Mouse (Mus musculus) forebrain, postnatal 0 days (tissue): ENCODE data around the gene Atp8b2. TPM values are rescaled to one million over a fixed set of nuclear protein-coding genes. Genes with fewer than 3 reads are reported as not detected.

ENCODE experiments used
- ATAC-seq: fragments of 200-750 bp; cut with Nextera tagmentation; 2 replicates; pipeline ENCODE4 v1.8.0; 2017; ENCODE audit warnings: mild to moderate bottlenecking, moderate library complexity
- DNase-seq: peaks from one replicate; pipeline ENCODE4 v3.0.0-alpha.2; 2015
- H3K27ac ChIP-seq: fragments of 300-500 bp; sonication (generic); 2 replicates; pipeline ENCODE4 v1.5.1; 2014; ENCODE audit warnings: low read depth, mild to moderate bottlenecking, antibody characterized with exemption, low read length, moderate library complexity, mixed read lengths
- H3K27me3 ChIP-seq: fragments of 300-500 bp; sonication (generic); 2 replicates; pipeline ENCODE4 v1.6.1; 2014; ENCODE audit warnings: mild to moderate bottlenecking, low read length, mixed read lengths; ENCODE audit not compliant: insufficient read depth
- H3K36me3 ChIP-seq: fragments of 300-500 bp; sonication (generic); 2 replicates; pipeline ENCODE4 v1.6.1; 2014; ENCODE audit warnings: mild to moderate bottlenecking, moderate library complexity; ENCODE audit not compliant: insufficient read depth
- H3K4me1 ChIP-seq: fragments of 300-500 bp; sonication (generic); 2 replicates; pipeline ENCODE4 v1.6.1; 2014; ENCODE audit warnings: antibody characterized with exemption; ENCODE audit not compliant: insufficient read depth
- H3K4me2 ChIP-seq: fragments of 300-500 bp; sonication (generic); 2 replicates; pipeline ENCODE4 v1.6.1; 2014; ENCODE audit warnings: low read depth, mild to moderate bottlenecking, moderate library complexity
- H3K4me3 ChIP-seq: fragments of 300-500 bp; sonication (generic); 2 replicates; pipeline ENCODE4 v1.5.1; 2014; ENCODE audit warnings: low read depth, low read length, mixed read lengths
- H3K9ac ChIP-seq: fragments of 300-500 bp; sonication (generic); 2 replicates; pipeline ENCODE4 v1.6.1; 2014; ENCODE audit warnings: mild to moderate bottlenecking
- H3K9me3 ChIP-seq: fragments of 300-500 bp; sonication (generic); 2 replicates; pipeline ENCODE4 v1.6.1; 2016; ENCODE audit warnings: low read length
- CTCF ChIP-seq: sonication (generic); IDR thresholded peaks from 2 replicates; pipeline ENCODE4 v1.5.1; 2016; ENCODE audit warnings: antibody characterized with exemption, control low read depth, low read depth
- WGBS: fragments of 180-500 bp; shearing (Covaris S2); extraction: QIAGEN DNeasy Blood & Tissue Kit; methylation state at CpG from one replicate; pipeline ENCODE4 v1.1.7; 2014; 5-methylcytosine and 5-hydroxymethylcytosine counted together
- polyA plus RNA-seq: library from polyadenylated mRNA; unstranded; fragments of >200 nt; fragmentation: Nextera tagmentation; extraction: Ambion mirVana; gene quantifications from 2 replicates; pipeline ENCODE4 v1.2.1, GENCODE M21; 2015
- total RNA-seq: library from RNA; depleted of rRNA; stranded (reverse); fragments of >200 nt; gene quantifications from 2 replicates; pipeline ENCODE4 v1.2.3, GENCODE M21; 2014

The Atp8b2 gene
- total and polyA plus RNA-seq, 2 experiments from 2014 or later: 6.2 to 77.9 TPM

DNA sequence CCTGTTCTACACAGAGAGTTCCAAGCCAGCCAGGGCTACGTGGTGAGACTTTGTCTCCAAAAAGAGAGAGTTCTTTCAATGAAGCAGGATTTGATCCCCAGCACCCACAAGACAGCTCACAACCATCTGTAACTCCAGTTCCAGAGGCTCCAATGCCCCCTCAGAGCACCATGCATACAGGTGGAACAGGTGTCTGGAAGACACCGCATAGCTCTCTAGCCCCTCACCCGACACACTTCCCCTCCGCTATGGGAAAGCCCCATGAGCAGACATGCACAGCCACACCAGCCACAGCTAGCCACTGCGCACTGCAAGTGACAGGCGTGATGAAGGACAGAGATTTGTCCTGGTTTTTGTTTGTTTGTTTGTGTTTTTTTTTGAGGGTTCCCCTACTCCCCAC, 54.5 kb downstream of the Atp8b2 start:
- H3K4me1 ChIP-seq: 0 out of 2 replicates have a peak, but pooled peaks cover 5% of the 10 kb centered on the region
- no peaks in the 10 kb centered on the region for H3K9me3 ChIP-seq
- H3K4me3 ChIP-seq: no peak overlapping the region
- ATAC-seq (no peak), DNase-seq (no peak)
- no peak for TF ChIP-seq CTCF
- H3K4me2 ChIP-seq: no peak overlapping the region
- 82% methylated on average over 6 of the region's 6 CpGs for WGBS
- H3K36me3 ChIP-seq: no peaks in the 10 kb centered on the region
- no peaks in the 10 kb centered on the region; the same call in 1 of the 2 replicates for H3K27me3 ChIP-seq
- no peak overlapping the region for H3K27ac ChIP-seq
- no peak overlapping the region for H3K9ac ChIP-seq

DNA sequence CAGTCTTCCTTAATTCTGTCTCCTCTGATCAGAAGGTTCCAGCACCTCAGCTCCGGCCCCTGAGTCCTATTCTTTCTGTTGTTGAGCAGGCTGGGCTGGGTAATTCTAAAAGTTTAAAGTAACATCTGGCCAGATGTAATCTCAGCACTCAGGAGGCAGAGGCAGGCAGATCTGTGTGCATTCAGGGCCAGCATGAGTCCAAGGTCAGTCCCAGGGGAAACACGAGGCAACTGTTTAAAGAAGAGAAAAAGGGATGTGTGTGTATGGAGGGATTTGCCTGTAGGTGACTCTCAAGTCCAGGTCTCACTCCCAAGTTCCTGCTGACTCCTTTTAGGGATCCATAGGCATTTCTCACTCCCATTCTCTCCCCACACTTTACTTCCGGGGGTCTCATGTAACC, 55.5 kb downstream of the Atp8b2 start:
- Histone ChIP-seq H3K9ac (no peak overlapping the region), H3K36me3 (no peaks in the 10 kb centered on the region), H3K4me3 (no peak overlapping the region), H3K9me3 (no peaks in the 10 kb centered on the region), H3K27ac (no peak overlapping the region), H3K4me2 (no peak overlapping the region), H3K4me1 (no peaks in the 10 kb centered on the region), H3K27me3 (no peaks in the 10 kb centered on the region)
- TF ChIP-seq CTCF: no peak
- no peak for DNase-seq
- 90% methylated on average over 3 of the region's 3 CpGs for WGBS
- ATAC-seq: no peak

DNA sequence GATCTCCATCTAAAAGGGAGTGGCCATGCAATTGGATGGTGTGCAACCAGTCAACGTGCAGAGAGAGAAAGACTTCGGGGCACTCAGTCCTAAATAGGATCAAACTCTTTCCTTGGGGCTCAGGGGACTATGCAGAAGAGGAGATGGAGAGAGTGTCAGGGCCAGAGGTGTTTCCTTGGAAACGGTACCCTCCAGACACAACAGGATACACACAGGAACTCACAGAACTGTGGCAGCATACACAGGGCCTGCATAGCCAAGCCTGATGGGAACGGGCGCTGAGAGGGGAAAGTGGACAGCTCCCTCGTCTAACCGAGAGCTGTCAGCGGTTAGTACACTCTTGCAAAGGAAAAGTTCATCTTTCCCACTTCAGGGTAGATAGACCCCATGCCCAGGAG, 63.8 kb downstream of the Atp8b2 start:
- H3K27ac ChIP-seq: no peak overlapping the region
- 74% methylated on average over 8 of the region's 8 CpGs for WGBS
- no peaks in the 10 kb centered on the region for H3K27me3 ChIP-seq
- TF ChIP-seq CTCF: no peak
- H3K36me3 ChIP-seq: no peaks in the 10 kb centered on the region
- no peak for DNase-seq
- no peak overlapping the region for H3K4me2 ChIP-seq
- no peak overlapping the region for H3K9ac ChIP-seq
- no peak overlapping the region for H3K4me3 ChIP-seq
- H3K9me3 ChIP-seq: no peaks in the 10 kb centered on the region
- H3K4me1 ChIP-seq: no peaks in the 10 kb centered on the region
- ATAC-seq: no peak

DNA sequence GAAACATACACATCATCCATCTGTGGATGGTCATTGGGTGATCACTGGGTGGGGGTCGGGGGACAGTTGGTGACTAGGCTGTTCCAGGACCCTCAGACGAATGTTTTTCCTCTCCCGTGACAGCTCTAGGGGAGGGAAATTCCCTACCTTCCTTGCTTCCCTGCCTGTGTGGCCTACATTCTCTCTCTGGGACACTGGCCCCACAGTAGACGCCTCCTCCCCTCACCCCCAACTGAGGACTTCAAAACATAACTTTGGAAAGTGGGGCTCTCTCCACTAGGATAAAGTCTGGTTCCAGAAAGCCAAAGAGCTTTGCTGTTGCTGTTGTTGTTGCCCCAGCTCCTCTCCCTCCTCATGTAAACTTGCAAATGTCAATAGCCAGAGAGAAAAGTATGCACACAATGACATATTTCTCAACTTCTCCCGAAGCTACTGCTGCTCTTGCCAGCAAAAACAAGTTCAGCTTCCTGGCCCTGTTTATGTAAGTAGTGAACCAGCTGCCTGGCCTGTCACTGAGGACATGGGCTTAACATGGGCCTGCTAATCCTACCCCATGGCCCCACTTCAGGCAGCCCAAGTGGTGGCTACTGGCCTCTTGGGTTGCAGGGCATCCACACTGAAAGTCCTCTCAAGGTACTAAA, 64.3 kb downstream of the Atp8b2 start:
- no peak for TF ChIP-seq CTCF
- H3K9me3 ChIP-seq: no peaks in the 10 kb centered on the region
- no peak overlapping the region for H3K27ac ChIP-seq
- 70% methylated on average over 5 of the region's 5 CpGs for WGBS
- no peaks in the 10 kb centered on the region for H3K27me3 ChIP-seq
- ATAC-seq (no peak), DNase-seq (no peak)
- H3K9ac ChIP-seq: no peak overlapping the region
- no peaks in the 10 kb centered on the region for H3K36me3 ChIP-seq
- H3K4me1 ChIP-seq: no peaks in the 10 kb centered on the region
- no peak overlapping the region for H3K4me2 ChIP-seq
- no peak overlapping the region for H3K4me3 ChIP-seq

DNA sequence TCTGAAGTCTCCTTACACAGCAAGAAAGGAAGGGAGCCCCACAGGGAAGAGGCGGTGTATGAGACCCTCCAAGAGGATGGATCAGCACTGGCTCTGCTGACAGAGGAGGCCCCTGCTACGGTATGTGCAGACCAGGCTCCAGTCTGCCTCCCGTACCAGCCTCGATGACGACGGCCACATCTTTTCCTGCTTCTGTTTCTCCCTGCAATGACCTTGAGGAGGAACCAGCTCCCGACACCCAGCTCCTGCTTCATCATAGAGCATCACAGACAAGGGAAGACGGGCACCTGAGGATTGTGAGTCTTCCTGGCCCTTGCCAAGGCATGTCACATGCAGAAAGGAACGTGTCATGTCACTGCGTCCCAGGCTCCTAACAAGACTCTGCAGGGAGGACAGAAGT, 65.3 kb downstream of the Atp8b2 start:
- Histone ChIP-seq H3K9me3 (no peaks in the 10 kb centered on the region), H3K4me1 (no peaks in the 10 kb centered on the region), H3K9ac (no peak overlapping the region), H3K27me3 (no peaks in the 10 kb centered on the region), H3K36me3 (no peaks in the 10 kb centered on the region), H3K27ac (no peak overlapping the region), H3K4me3 (no peak overlapping the region), H3K4me2 (no peak overlapping the region)
- no peak for TF ChIP-seq CTCF
- no peak for DNase-seq
- ATAC-seq: no peak
- 86% methylated on average over 10 of the region's 10 CpGs for WGBS

DNA sequence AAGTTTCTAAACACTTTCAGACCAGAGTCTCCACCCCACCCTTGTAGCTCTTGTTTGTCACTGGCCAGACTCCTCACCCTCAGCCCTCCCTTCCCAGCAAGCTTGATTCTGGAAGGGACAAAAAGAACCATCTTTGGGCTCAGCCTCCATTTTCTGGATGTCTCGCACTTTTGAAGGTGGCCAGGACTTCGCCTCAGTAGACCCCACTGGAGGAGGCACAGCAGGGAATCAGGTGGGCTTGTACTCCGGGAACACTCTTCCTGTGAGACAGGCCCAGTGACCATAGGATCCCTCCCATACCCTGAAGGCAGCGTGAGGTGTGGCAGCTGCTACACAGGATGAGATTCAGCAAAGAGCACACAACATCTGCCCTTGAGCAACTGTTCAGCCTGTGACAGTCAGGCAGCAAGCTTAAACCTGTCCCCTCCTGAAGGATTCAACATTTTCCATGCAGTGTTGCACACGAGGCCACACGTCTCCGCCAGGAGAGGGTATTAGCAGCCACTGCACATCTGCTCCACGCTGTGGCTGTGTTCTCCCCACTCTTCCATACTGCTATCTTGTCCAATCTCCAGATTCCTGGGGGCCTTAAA, 66.0 kb downstream of the Atp8b2 start:
- no peaks in the 10 kb centered on the region for H3K9me3 ChIP-seq
- no peak overlapping the region for H3K9ac ChIP-seq
- ATAC-seq (no peak), DNase-seq (no peak)
- no peak for TF ChIP-seq CTCF
- H3K27ac ChIP-seq: no peak overlapping the region
- no peak overlapping the region for H3K4me2 ChIP-seq
- WGBS: 79% methylated on average over 8 of the region's 8 CpGs
- H3K4me1 ChIP-seq: no peaks in the 10 kb centered on the region
- H3K4me3 ChIP-seq: no peak overlapping the region
- H3K27me3 ChIP-seq: no peaks in the 10 kb centered on the region
- H3K36me3 ChIP-seq: no peaks in the 10 kb centered on the region

DNA sequence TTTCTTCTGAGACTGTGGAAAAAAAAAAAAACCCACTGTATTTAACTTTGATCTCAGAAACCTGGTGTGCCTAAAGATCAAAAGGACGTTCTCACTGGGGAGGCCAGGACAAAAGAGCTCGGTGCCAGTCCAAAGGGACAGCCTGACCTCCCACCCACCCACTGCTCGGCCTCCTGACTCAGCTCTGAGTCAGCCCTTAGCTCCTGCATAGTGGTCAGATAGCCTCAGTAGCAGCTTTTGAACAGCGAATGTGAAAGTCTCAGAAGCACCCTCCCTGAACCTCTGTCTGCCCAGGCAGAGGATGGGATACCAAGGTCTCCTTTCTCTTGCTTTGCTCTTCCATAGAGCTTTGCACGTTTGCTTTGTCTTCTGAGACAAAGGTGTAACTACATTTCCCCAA, 66.7 kb downstream of the Atp8b2 start:
- H3K4me3 ChIP-seq: no peak overlapping the region
- no peaks in the 10 kb centered on the region for H3K36me3 ChIP-seq
- H3K27ac ChIP-seq: no peak overlapping the region
- H3K4me2 ChIP-seq: no peak overlapping the region
- H3K4me1 ChIP-seq: no peaks in the 10 kb centered on the region
- TF ChIP-seq CTCF: no peak
- no peaks in the 10 kb centered on the region for H3K27me3 ChIP-seq
- no peaks in the 10 kb centered on the region for H3K9me3 ChIP-seq
- WGBS: 20% methylated on average over 5 of the region's 5 CpGs
- no peak for ATAC-seq
- H3K9ac ChIP-seq: no peak overlapping the region
- DNase-seq: no peak
